Mouse (Mus musculus): ENCODE results near the gene Sorcs3. TPM values are rescaled to one million over a fixed set of nuclear protein-coding genes. Genes with fewer than 3 reads are reported as not detected.

Gene Sorcs3
- polyA plus RNA-seq, 1 experiment, result 10.2 TPM

- H3K4me1 ChIP-seq (ENCODE audit: control insufficient read depth, insufficient read depth, low read length), result no peaks in the 10 kb centered on the region
- 39% methylated on average over 10 of the region's 10 CpGs for WGBS
Measured at GRCm38 (mm10) chr19:48731731-48732130, 525.9 kb downstream of the Sorcs3 start.

GRCm38 (mm10) chr19:48734370-48734769 is 528.5 kb downstream of the Sorcs3 start:
- TF ChIP-seq POLR2A (IDR thresholded peaks at IDR 0.05; ENCODE audit: borderline replicate concordance, insufficient read depth, low read length), result no peak
- no peak for TF ChIP-seq CTCF (IDR thresholded peaks at IDR 0.05; ENCODE audit: borderline replicate concordance, insufficient read depth, low read depth, low read length)
- Histone ChIP-seq H3K4me1 (ENCODE audit: control insufficient read depth, insufficient read depth, low read length) (no peaks in the 10 kb centered on the region), H3K27ac (ENCODE audit: insufficient read depth, low read length) (no peak overlapping the region), H3K27me3 (ENCODE audit: control insufficient read depth, insufficient read depth, low read length) (no peaks in the 10 kb centered on the region), H3K4me3 (replicated peaks; ENCODE audit: insufficient read depth, low read depth, low read length) (no peak overlapping the region)
- DNase-seq, result no peak
- WGBS, result 59% methylated on average over 4 of the region's 4 CpGs

More at GRCm38 (mm10) chr19:48731731-48732130, 525.9 kb downstream of the Sorcs3 start:
- peak; percentile 7 to 29 for DNase-seq
- TF ChIP-seq POLR2A (IDR thresholded peaks at IDR 0.05; ENCODE audit: borderline replicate concordance, insufficient read depth, low read length) (no peak), CTCF (IDR thresholded peaks at IDR 0.05; ENCODE audit: borderline replicate concordance, insufficient read depth, low read depth, low read length) (no peak)
- no peak overlapping the region for H3K4me3 ChIP-seq (replicated peaks; ENCODE audit: insufficient read depth, low read depth, low read length)
- no peaks in the 10 kb centered on the region for H3K27me3 ChIP-seq (ENCODE audit: control insufficient read depth, insufficient read depth, low read length)
- H3K27ac ChIP-seq (ENCODE audit: insufficient read depth, low read length), result no peak overlapping the region

GRCm38 (mm10) chr19:48737554-48737953 is 531.7 kb downstream of the Sorcs3 start:
- WGBS, result 41% methylated on average over 2 of the region's 2 CpGs
- no peaks in the 10 kb centered on the region for H3K27me3 ChIP-seq (ENCODE audit: control insufficient read depth, insufficient read depth, low read length)
- no peak for TF ChIP-seq POLR2A (IDR thresholded peaks at IDR 0.05; ENCODE audit: borderline replicate concordance, insufficient read depth, low read length)
- TF ChIP-seq CTCF (IDR thresholded peaks at IDR 0.05; ENCODE audit: borderline replicate concordance, insufficient read depth, low read depth, low read length), result no peak
- DNase-seq, result no peak
- H3K4me1 ChIP-seq (ENCODE audit: control insufficient read depth, insufficient read depth, low read length), result no peaks in the 10 kb centered on the region
- no peak overlapping the region for H3K27ac ChIP-seq (ENCODE audit: insufficient read depth, low read length)
- no peak overlapping the region for H3K4me3 ChIP-seq (replicated peaks; ENCODE audit: insufficient read depth, low read depth, low read length)

GRCm38 (mm10) chr19:48755156-48755555 is 549.3 kb downstream of the Sorcs3 start:
- H3K4me3 ChIP-seq (replicated peaks; ENCODE audit: insufficient read depth, low read depth, low read length), result no peak overlapping the region
- H3K27me3 ChIP-seq (ENCODE audit: control insufficient read depth, insufficient read depth, low read length), result no peaks in the 10 kb centered on the region; the same call in 1 of the 2 replicates
- 87% methylated on average over 9 of the region's 9 CpGs for WGBS
- H3K27ac ChIP-seq (ENCODE audit: insufficient read depth, low read length), result no peak overlapping the region
- no peak for DNase-seq
- no peak for TF ChIP-seq CTCF (IDR thresholded peaks at IDR 0.05; ENCODE audit: borderline replicate concordance, insufficient read depth, low read depth, low read length)
- TF ChIP-seq POLR2A (IDR thresholded peaks at IDR 0.05; ENCODE audit: borderline replicate concordance, insufficient read depth, low read length), result no peak
- H3K4me1 ChIP-seq (ENCODE audit: control insufficient read depth, insufficient read depth, low read length), result no peaks in the 10 kb centered on the region

GRCm38 (mm10) chr19:48756831-48757230 is 551.0 kb downstream of the Sorcs3 start:
- no peak overlapping the region for H3K27ac ChIP-seq (ENCODE audit: insufficient read depth, low read length)
- no peaks in the 10 kb centered on the region for H3K4me1 ChIP-seq (ENCODE audit: control insufficient read depth, insufficient read depth, low read length)
- TF ChIP-seq POLR2A (IDR thresholded peaks at IDR 0.05; ENCODE audit: borderline replicate concordance, insufficient read depth, low read length), result no peak
- TF ChIP-seq CTCF (IDR thresholded peaks at IDR 0.05; ENCODE audit: borderline replicate concordance, insufficient read depth, low read depth, low read length), result no peak
- 75% methylated on average over 6 of the region's 6 CpGs for WGBS
- DNase-seq, result no peak
- no peak overlapping the region for H3K4me3 ChIP-seq (replicated peaks; ENCODE audit: insufficient read depth, low read depth, low read length)
- H3K27me3 ChIP-seq (ENCODE audit: control insufficient read depth, insufficient read depth, low read length), result no peaks in the 10 kb centered on the region; the same call in 1 of the 2 replicates

GRCm38 (mm10) chr19:48766524-48766923 is 560.7 kb downstream of the Sorcs3 start:
- TF ChIP-seq CTCF (IDR thresholded peaks at IDR 0.05; ENCODE audit: borderline replicate concordance, insufficient read depth, low read depth, low read length), result no peak
- Histone ChIP-seq H3K27ac (ENCODE audit: insufficient read depth, low read length) (no peak overlapping the region), H3K4me3 (replicated peaks; ENCODE audit: insufficient read depth, low read depth, low read length) (no peak overlapping the region), H3K27me3 (ENCODE audit: control insufficient read depth, insufficient read depth, low read length) (no peaks in the 10 kb centered on the region; the same call in 1 of the 2 replicates), H3K4me1 (ENCODE audit: control insufficient read depth, insufficient read depth, low read length) (no peaks in the 10 kb centered on the region)
- no peak for DNase-seq
- 100% methylated on average over 2 of the region's 2 CpGs for WGBS

- TF ChIP-seq POLR2A (IDR thresholded peaks at IDR 0.05; ENCODE audit: borderline replicate concordance, insufficient read depth, low read length), result no peak
- TF ChIP-seq CTCF (IDR thresholded peaks at IDR 0.05; ENCODE audit: borderline replicate concordance, insufficient read depth, low read depth, low read length), result no peak
- H3K4me1 ChIP-seq (ENCODE audit: control insufficient read depth, insufficient read depth, low read length), result no peaks in the 10 kb centered on the region
- no peaks in the 10 kb centered on the region for H3K27me3 ChIP-seq (ENCODE audit: control insufficient read depth, insufficient read depth, low read length)
- no peak overlapping the region for H3K27ac ChIP-seq (ENCODE audit: insufficient read depth, low read length)
- no peak overlapping the region for H3K4me3 ChIP-seq (replicated peaks; ENCODE audit: insufficient read depth, low read depth, low read length)
- 55% methylated on average over 2 of the region's 2 CpGs for WGBS
- no peak for DNase-seq
Measured at GRCm38 (mm10) chr19:48771565-48771964, 565.7 kb downstream of the Sorcs3 start.

- Histone ChIP-seq H3K4me1 (ENCODE audit: control insufficient read depth, insufficient read depth, low read length) (no peaks in the 10 kb centered on the region), H3K4me3 (replicated peaks; ENCODE audit: insufficient read depth, low read depth, low read length) (no peak overlapping the region), H3K27me3 (ENCODE audit: control insufficient read depth, insufficient read depth, low read length) (no peaks in the 10 kb centered on the region), H3K27ac (ENCODE audit: insufficient read depth, low read length) (no peak overlapping the region)
- DNase-seq, result no peak
- TF ChIP-seq POLR2A (IDR thresholded peaks at IDR 0.05; ENCODE audit: borderline replicate concordance, insufficient read depth, low read length) (no peak), CTCF (IDR thresholded peaks at IDR 0.05; ENCODE audit: borderline replicate concordance, insufficient read depth, low read depth, low read length) (no peak)
- WGBS, result 91% methylated on average over 3 of the region's 3 CpGs
Measured at GRCm38 (mm10) chr19:48779095-48779765, 573.4 kb downstream of the Sorcs3 start.
